Mouse (Mus musculus) C2C12 (cell line): ENCODE measurements around the gene Gas7. TPM values are rescaled to one million over a fixed set of nuclear protein-coding genes. Genes with fewer than 3 reads are reported as not detected.

Experiments
- H3K27me3 ChIP-seq: one replicate; pipeline ENCODE4 v1.6.1; 2011; ENCODE audit not compliant: control insufficient read depth, insufficient read depth, insufficient read length
- H3K36me3 ChIP-seq: one replicate; pipeline ENCODE4 v1.6.1; 2011; ENCODE audit not compliant: control insufficient read depth, insufficient read depth
- H3K4me3 ChIP-seq: one replicate; pipeline ENCODE4 v1.5.1; 2011; ENCODE audit warnings: mild to moderate bottlenecking, control low read depth; ENCODE audit not compliant: poor library complexity, insufficient read depth, severe bottlenecking
- H3K79me2 ChIP-seq: one replicate; pipeline ENCODE4 v1.6.1; 2011; ENCODE audit not compliant: control insufficient read depth, insufficient read depth
- H3K79me3 ChIP-seq: one replicate; pipeline ENCODE4 v1.6.1; 2011; ENCODE audit warnings: low read depth, control low read depth
- H3ac ChIP-seq: one replicate; pipeline ENCODE3; 2011; ENCODE audit warnings: low read depth; ENCODE audit not compliant: control insufficient read depth, insufficient read length
- CEBPB ChIP-seq: IDR thresholded peaks from one replicate; pipeline ENCODE4 v1.6.1; 2011; ENCODE audit warnings: low read depth, mild to moderate bottlenecking, control low read depth, moderate library complexity
- CTCF ChIP-seq: IDR thresholded peaks from one replicate; pipeline ENCODE4 v1.5.1; 2011; ENCODE audit not compliant: control insufficient read depth, insufficient read depth, insufficient read length
- FOSL1 ChIP-seq: IDR thresholded peaks from one replicate; pipeline ENCODE4 v1.8.0; 2011; ENCODE audit warnings: mild to moderate bottlenecking, low read length; ENCODE audit not compliant: poor library complexity, insufficient read depth, severe bottlenecking
- MAX ChIP-seq: IDR thresholded peaks from one replicate; pipeline ENCODE4 v1.6.1; 2011; ENCODE audit warnings: mild to moderate bottlenecking, control low read depth
- MYOD1 ChIP-seq: IDR thresholded peaks from one replicate; pipeline ENCODE4 v1.6.1; 2011; ENCODE audit warnings: low read depth; ENCODE audit not compliant: control insufficient read depth, insufficient read length
- MYOG ChIP-seq: IDR thresholded peaks from one replicate; pipeline ENCODE4 v1.6.1; 2011; ENCODE audit not compliant: control insufficient read depth, insufficient read length; ENCODE audit errors: extremely low read depth
- USF1 ChIP-seq: IDR thresholded peaks from one replicate; pipeline ENCODE4 v1.6.1; 2011; ENCODE audit warnings: low read depth, mild to moderate bottlenecking, control low read depth, moderate library complexity
- polyA plus RNA-seq: library from polyadenylated mRNA; unstranded; fragments of >200 nt; fragmentation: generic; extraction: Trizol; gene quantifications from one replicate; pipeline ENCODE4 v1.2.1, GENCODE M21; 2012; ENCODE audit warnings: missing spikeins

Gene Gas7
- polyA plus RNA-seq, 1 experiment, result not detected

DNA sequence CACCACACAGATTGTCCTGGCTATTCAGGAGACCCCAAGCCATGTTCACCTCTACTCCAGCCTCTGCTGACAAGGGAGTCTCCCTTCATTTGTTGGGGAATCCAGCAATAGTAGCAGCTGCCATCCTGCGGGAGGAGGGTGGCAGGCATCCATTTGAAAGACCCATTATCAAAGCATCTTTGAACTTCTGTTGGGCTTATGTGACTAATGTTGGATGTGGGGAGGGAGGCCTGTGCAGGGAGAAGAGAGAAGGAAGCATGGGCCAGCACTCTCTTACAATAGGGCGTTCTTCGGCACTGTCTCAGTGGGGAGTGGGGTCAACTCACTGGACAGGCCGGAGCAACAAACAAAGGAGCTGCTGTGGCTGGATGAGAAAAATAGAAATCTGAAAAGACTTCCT, 110.3 kb downstream of the Gas7 start:
- TF ChIP-seq USF1 (no peak), MAX (no peak), MYOG (no peak), FOSL1 (no peak), MYOD1 (no peak), CTCF (no peak), CEBPB (no peak)
- H3ac ChIP-seq, result no peak overlapping the region
- H3K36me3 ChIP-seq, result no peaks in the 10 kb centered on the region
- H3K27me3 ChIP-seq, result no peaks in the 10 kb centered on the region
- H3K79me3 ChIP-seq, result no peaks in the 10 kb centered on the region
- no peaks in the 10 kb centered on the region for H3K79me2 ChIP-seq
- no peak overlapping the region for H3K4me3 ChIP-seq

DNA sequence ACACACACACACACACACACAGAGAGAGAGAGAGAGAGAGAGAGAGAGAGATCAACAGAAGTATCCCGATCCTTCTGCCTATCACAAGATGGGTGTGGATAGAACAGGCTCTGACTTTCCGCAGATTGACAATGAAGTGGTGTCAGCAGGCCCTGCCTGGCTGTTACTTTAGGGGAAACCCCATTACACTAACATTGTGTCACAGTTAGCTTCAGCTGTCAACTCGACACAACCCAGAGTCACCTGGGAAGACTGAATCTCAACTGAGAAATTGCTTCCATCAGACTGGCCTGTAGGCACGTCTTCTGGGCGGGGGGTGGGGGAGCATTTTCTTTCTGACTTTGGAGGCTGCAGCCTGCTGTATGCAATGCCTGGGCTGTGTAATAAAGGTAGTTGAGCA, 111.5 kb downstream of the Gas7 start:
- Histone ChIP-seq H3ac (no peak overlapping the region), H3K79me3 (no peaks in the 10 kb centered on the region), H3K79me2 (no peaks in the 10 kb centered on the region), H3K36me3 (no peaks in the 10 kb centered on the region), H3K4me3 (no peak overlapping the region), H3K27me3 (no peaks in the 10 kb centered on the region)
- no peak for TF ChIP-seq CEBPB
- TF ChIP-seq MYOD1, result no peak
- TF ChIP-seq MAX, result no peak
- no peak for TF ChIP-seq USF1
- no peak for TF ChIP-seq CTCF
- no peak for TF ChIP-seq MYOG
- no peak for TF ChIP-seq FOSL1

GRCm38 (mm10) chr11:67567184-67567583, 111.9 kb downstream of the Gas7 start:
- H3K4me3 ChIP-seq, result no peak overlapping the region
- no peak overlapping the region for H3ac ChIP-seq
- no peaks in the 10 kb centered on the region for H3K27me3 ChIP-seq
- H3K79me2 ChIP-seq, result no peaks in the 10 kb centered on the region
- H3K79me3 ChIP-seq, result no peaks in the 10 kb centered on the region
- TF ChIP-seq MYOD1 (no peak), CEBPB (no peak), CTCF (no peak), FOSL1 (no peak), MYOG (no peak), USF1 (no peak), MAX (no peak)
- no peaks in the 10 kb centered on the region for H3K36me3 ChIP-seq

DNA sequence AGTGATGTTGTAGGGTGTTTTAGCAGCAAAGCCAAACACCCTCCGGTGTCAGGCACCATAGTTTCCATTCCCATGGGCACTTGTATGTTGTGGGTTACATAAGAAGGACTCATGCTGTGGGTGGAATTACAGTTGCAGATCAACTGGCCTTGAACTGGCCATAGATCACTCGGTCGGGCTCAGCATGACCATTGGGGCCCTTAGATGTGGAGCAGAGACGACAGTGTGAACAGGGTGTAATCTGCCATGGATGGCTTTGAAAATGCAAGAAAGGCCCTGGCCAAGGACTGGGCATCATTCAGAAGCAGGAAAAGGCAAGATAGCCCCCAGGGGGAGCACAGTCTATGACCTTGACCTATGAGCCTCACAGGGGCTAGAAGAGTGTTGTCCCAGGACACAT, 112.8 kb downstream of the Gas7 start:
- no peaks in the 10 kb centered on the region for H3K79me3 ChIP-seq
- no peaks in the 10 kb centered on the region for H3K27me3 ChIP-seq
- no peak for TF ChIP-seq CTCF
- TF ChIP-seq MYOD1, result no peak
- TF ChIP-seq MYOG, result no peak
- TF ChIP-seq CEBPB, result no peak
- TF ChIP-seq MAX, result no peak
- TF ChIP-seq FOSL1, result no peak
- no peak for TF ChIP-seq USF1
- no peaks in the 10 kb centered on the region for H3K36me3 ChIP-seq
- H3K4me3 ChIP-seq, result no peak overlapping the region
- no peaks in the 10 kb centered on the region for H3K79me2 ChIP-seq
- H3ac ChIP-seq, result no peak overlapping the region

GRCm38 (mm10) chr11:67568815-67569214, 113.6 kb downstream of the Gas7 start:
- TF ChIP-seq MAX (no peak), CTCF (no peak), MYOG (no peak), USF1 (no peak), MYOD1 (no peak), FOSL1 (no peak), CEBPB (no peak)
- Histone ChIP-seq H3K27me3 (no peaks in the 10 kb centered on the region), H3K79me2 (no peaks in the 10 kb centered on the region), H3K4me3 (no peak overlapping the region), H3ac (no peak overlapping the region), H3K36me3 (no peaks in the 10 kb centered on the region), H3K79me3 (no peaks in the 10 kb centered on the region)

- Histone ChIP-seq H3K79me2 (no peaks in the 10 kb centered on the region), H3ac (no peak overlapping the region), H3K27me3 (no peaks in the 10 kb centered on the region), H3K4me3 (no peak overlapping the region), H3K79me3 (no peaks in the 10 kb centered on the region), H3K36me3 (no peaks in the 10 kb centered on the region)
- no peak for TF ChIP-seq FOSL1
- no peak for TF ChIP-seq MAX
- TF ChIP-seq MYOG, result no peak
- no peak for TF ChIP-seq USF1
- no peak for TF ChIP-seq MYOD1
Measured at GRCm38 (mm10) chr11:67570947-67571346, 115.7 kb downstream of the Gas7 start.
